Mouse (Mus musculus): ENCODE data around the gene Hk1. TPM values are rescaled to one million over a fixed set of nuclear protein-coding genes. Genes with fewer than 3 reads are reported as not detected.

Hk1 gene
- polyA plus RNA-seq, 1 experiment from 2014 or later = 27.6 TPM

- no peak overlapping the region for H3K4me2 ChIP-seq (ENCODE audit: low read depth, low read length)
- no peaks in the 10 kb centered on the region for H3K36me3 ChIP-seq (ENCODE audit: control insufficient read depth, insufficient read depth, low read length)
- WGBS = 75% methylated on average over 19 of the region's 19 CpGs
- H3K9ac ChIP-seq (ENCODE audit: low read depth, low read length) = 0 out of 2 replicates have a peak overlapping the region, but pooled peaks have one; percentile 10
- H3K27ac ChIP-seq (ENCODE audit: low read length) = no peak overlapping the region
- ATAC-seq = no peak
- no peaks in the 10 kb centered on the region for H3K9me3 ChIP-seq (ENCODE audit: control insufficient read depth, low read length)
- no peaks in the 10 kb centered on the region for H3K27me3 ChIP-seq (replicated peaks; ENCODE audit: control insufficient read depth, insufficient read depth, low read length)
- H3K4me3 ChIP-seq (ENCODE audit: low read length) = no peak overlapping the region
- peaks cover 19% of the 10 kb centered on the region; the same call in 1 of the 2 replicates for H3K4me1 ChIP-seq (ENCODE audit: control insufficient read depth, insufficient read depth, low read length)
Measured at GRCm38 (mm10) chr10:62411431-62412410, 32.0 kb upstream of the Hk1 start.

- WGBS = 11% methylated on average over 5 of the region's 5 CpGs
- ATAC-seq = no peak
- no peaks in the 10 kb centered on the region for H3K36me3 ChIP-seq (ENCODE audit: control insufficient read depth, insufficient read depth, low read length)
Measured at GRCm38 (mm10) chr10:62410943-62411342, 31.2 kb upstream of the Hk1 start.

GRCm38 (mm10) chr10:62404901-62405300, 25.2 kb upstream of the Hk1 start:
- H3K9ac ChIP-seq (ENCODE audit: low read depth, low read length) = no peak overlapping the region
- 0 out of 2 replicates have a peak overlapping the region, but pooled peaks have one; percentile 2 for H3K4me3 ChIP-seq (ENCODE audit: low read length)
- WGBS = 39% methylated on average over 14 of the region's 14 CpGs

More at GRCm38 (mm10) chr10:62410943-62411342, 31.2 kb upstream of the Hk1 start:
- Histone ChIP-seq H3K27me3 (replicated peaks; ENCODE audit: control insufficient read depth, insufficient read depth, low read length) (no peaks in the 10 kb centered on the region), H3K4me3 (ENCODE audit: low read length) (no peak overlapping the region), H3K9ac (ENCODE audit: low read depth, low read length) (no peak overlapping the region), H3K9me3 (ENCODE audit: control insufficient read depth, low read length) (no peaks in the 10 kb centered on the region), H3K27ac (ENCODE audit: low read length) (no peak overlapping the region), H3K4me1 (ENCODE audit: control insufficient read depth, insufficient read depth, low read length) (peaks cover 18% of the 10 kb centered on the region; the same call in 1 of the 2 replicates), H3K4me2 (ENCODE audit: low read depth, low read length) (no peak overlapping the region)

GRCm38 (mm10) chr10:62401641-62402111, 22.0 kb upstream of the Hk1 start:
- no peak for ATAC-seq
- Histone ChIP-seq H3K27ac (ENCODE audit: low read length) (no peak overlapping the region), H3K4me3 (ENCODE audit: low read length) (no peak overlapping the region), H3K36me3 (ENCODE audit: control insufficient read depth, insufficient read depth, low read length) (no peaks in the 10 kb centered on the region), H3K4me1 (ENCODE audit: control insufficient read depth, insufficient read depth, low read length) (no peaks in the 10 kb centered on the region), H3K27me3 (replicated peaks; ENCODE audit: control insufficient read depth, insufficient read depth, low read length) (no peaks in the 10 kb centered on the region), H3K4me2 (ENCODE audit: low read depth, low read length) (no peak overlapping the region), H3K9me3 (ENCODE audit: control insufficient read depth, low read length) (no peaks in the 10 kb centered on the region), H3K9ac (ENCODE audit: low read depth, low read length) (no peak overlapping the region)
- WGBS = 78% methylated on average over 19 of the region's 19 CpGs

More at GRCm38 (mm10) chr10:62404901-62405300, 25.2 kb upstream of the Hk1 start:
- H3K27ac ChIP-seq (ENCODE audit: low read length) = no peak overlapping the region
- H3K4me1 ChIP-seq (ENCODE audit: control insufficient read depth, insufficient read depth, low read length) = no peaks in the 10 kb centered on the region
- H3K36me3 ChIP-seq (ENCODE audit: control insufficient read depth, insufficient read depth, low read length) = no peaks in the 10 kb centered on the region
- peak; percentile 62 for ATAC-seq
- H3K27me3 ChIP-seq (replicated peaks; ENCODE audit: control insufficient read depth, insufficient read depth, low read length) = no peaks in the 10 kb centered on the region
- no peaks in the 10 kb centered on the region for H3K9me3 ChIP-seq (ENCODE audit: control insufficient read depth, low read length)
- peak overlapping the region; percentile 42 for H3K4me2 ChIP-seq (ENCODE audit: low read depth, low read length)

GRCm38 (mm10) chr10:62383011-62383410, 3.3 kb upstream of the Hk1 start:
- ATAC-seq = no peak
- H3K36me3 ChIP-seq (ENCODE audit: control insufficient read depth, insufficient read depth, low read length) = 0 out of 2 replicates have a peak, but pooled peaks cover 3% of the 10 kb centered on the region
- H3K4me2 ChIP-seq (ENCODE audit: low read depth, low read length) = no peak overlapping the region
- no peaks in the 10 kb centered on the region for H3K27me3 ChIP-seq (replicated peaks; ENCODE audit: control insufficient read depth, insufficient read depth, low read length)
- no peaks in the 10 kb centered on the region for H3K4me1 ChIP-seq (ENCODE audit: control insufficient read depth, insufficient read depth, low read length)
- no peaks in the 10 kb centered on the region for H3K9me3 ChIP-seq (ENCODE audit: control insufficient read depth, low read length)
- no peak overlapping the region for H3K9ac ChIP-seq (ENCODE audit: low read depth, low read length)
- no peak overlapping the region for H3K27ac ChIP-seq (ENCODE audit: low read length)
- WGBS = 76% methylated on average over 3 of the region's 3 CpGs
- H3K4me3 ChIP-seq (ENCODE audit: low read length) = no peak overlapping the region

GRCm38 (mm10) chr10:62380936-62381335, 1.2 kb upstream of the Hk1 start:
- Histone ChIP-seq H3K9me3 (ENCODE audit: control insufficient read depth, low read length) (no peaks in the 10 kb centered on the region), H3K4me3 (ENCODE audit: low read length) (no peak overlapping the region), H3K4me1 (ENCODE audit: control insufficient read depth, insufficient read depth, low read length) (no peaks in the 10 kb centered on the region), H3K4me2 (ENCODE audit: low read depth, low read length) (no peak overlapping the region), H3K27ac (ENCODE audit: low read length) (no peak overlapping the region), H3K27me3 (replicated peaks; ENCODE audit: control insufficient read depth, insufficient read depth, low read length) (no peaks in the 10 kb centered on the region), H3K36me3 (ENCODE audit: control insufficient read depth, insufficient read depth, low read length) (0 out of 2 replicates have a peak, but pooled peaks cover 3% of the 10 kb centered on the region), H3K9ac (ENCODE audit: low read depth, low read length) (no peak overlapping the region)
- no peak for ATAC-seq

GRCm38 (mm10) chr10:62358827-62359226, 20.9 kb downstream of the Hk1 start:
- Histone ChIP-seq H3K36me3 (ENCODE audit: control insufficient read depth, insufficient read depth, low read length) (no peaks in the 10 kb centered on the region), H3K27ac (ENCODE audit: low read length) (no peak overlapping the region), H3K9me3 (ENCODE audit: control insufficient read depth, low read length) (no peaks in the 10 kb centered on the region), H3K4me2 (ENCODE audit: low read depth, low read length) (no peak overlapping the region), H3K9ac (ENCODE audit: low read depth, low read length) (no peak overlapping the region), H3K4me3 (ENCODE audit: low read length) (no peak overlapping the region), H3K4me1 (ENCODE audit: control insufficient read depth, insufficient read depth, low read length) (no peaks in the 10 kb centered on the region), H3K27me3 (replicated peaks; ENCODE audit: control insufficient read depth, insufficient read depth, low read length) (no peaks in the 10 kb centered on the region)
- ATAC-seq = no peak
- 86% methylated on average over 7 of the region's 7 CpGs for WGBS

- no peak for ATAC-seq
- WGBS = 73% methylated on average over 17 of the region's 17 CpGs
- no peaks in the 10 kb centered on the region for H3K36me3 ChIP-seq (ENCODE audit: control insufficient read depth, insufficient read depth, low read length)
- no peak overlapping the region for H3K9ac ChIP-seq (ENCODE audit: low read depth, low read length)
- no peaks in the 10 kb centered on the region for H3K27me3 ChIP-seq (replicated peaks; ENCODE audit: control insufficient read depth, insufficient read depth, low read length)
- H3K4me1 ChIP-seq (ENCODE audit: control insufficient read depth, insufficient read depth, low read length) = no peaks in the 10 kb centered on the region
- no peak overlapping the region for H3K4me3 ChIP-seq (ENCODE audit: low read length)
- H3K9me3 ChIP-seq (ENCODE audit: control insufficient read depth, low read length) = no peaks in the 10 kb centered on the region
- no peak overlapping the region for H3K27ac ChIP-seq (ENCODE audit: low read length)
- no peak overlapping the region for H3K4me2 ChIP-seq (ENCODE audit: low read depth, low read length)
Measured at GRCm38 (mm10) chr10:62356105-62356730, 23.5 kb downstream of the Hk1 start.

- H3K27ac ChIP-seq (ENCODE audit: low read length) = no peak overlapping the region
- no peak overlapping the region for H3K4me2 ChIP-seq (ENCODE audit: low read depth, low read length)
- no peaks in the 10 kb centered on the region for H3K27me3 ChIP-seq (replicated peaks; ENCODE audit: control insufficient read depth, insufficient read depth, low read length)
- peaks cover 3% of the 10 kb centered on the region; the same call in 1 of the 2 replicates for H3K9me3 ChIP-seq (ENCODE audit: control insufficient read depth, low read length)
- no peak overlapping the region for H3K9ac ChIP-seq (ENCODE audit: low read depth, low read length)
- peaks cover 3% of the 10 kb centered on the region; the same call in 1 of the 2 replicates for H3K4me1 ChIP-seq (ENCODE audit: control insufficient read depth, insufficient read depth, low read length)
- ATAC-seq = no peak
- WGBS = 78% methylated on average over 5 of the region's 5 CpGs
- H3K36me3 ChIP-seq (ENCODE audit: control insufficient read depth, insufficient read depth, low read length) = no peaks in the 10 kb centered on the region
- H3K4me3 ChIP-seq (ENCODE audit: low read length) = no peak overlapping the region
Measured at GRCm38 (mm10) chr10:62345147-62345546, 34.6 kb downstream of the Hk1 start.

Data from intestine, embryonic 16.5 days (tissue).